Mouse (Mus musculus) fat pad, adult 2 months (tissue): Measurements from ENCODE around the gene Cd52.

Experiments used
- DNase-seq: peaks from one replicate; pipeline ENCODE4 v3.0.0-alpha.2; 2011; ENCODE audit warnings: low read depth, low spot score; ENCODE audit errors: extremely low read depth

Cd52 gene

GRCm38 (mm10) chr4:134058166-134058715 is 36.6 kb downstream of the Cd52 start:
- no peak for DNase-seq

DNA sequence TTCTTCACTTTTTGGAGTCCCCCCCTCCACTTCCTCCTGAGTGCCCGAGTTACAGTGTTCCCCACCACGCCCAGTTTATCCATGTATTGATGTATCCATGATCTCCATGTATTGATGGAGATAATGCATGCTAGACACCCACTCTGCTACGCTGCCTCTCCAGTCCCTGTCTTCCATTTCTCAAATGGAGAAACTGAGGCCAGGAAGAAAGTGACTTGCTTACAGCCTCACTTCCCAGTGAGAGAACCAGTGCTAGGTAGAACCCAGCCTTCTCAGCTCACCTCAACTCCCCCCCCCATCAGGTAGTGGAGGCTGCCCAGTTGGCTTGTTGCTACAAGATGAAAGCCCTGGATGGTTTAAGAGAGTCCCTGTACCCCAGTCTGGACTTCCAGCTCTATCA is 41.3 kb downstream of the Cd52 start, which contains the start of gene Zfp683:
Gene Zfp683, plus strand, starts transcription at position 301 of the 400 bp plus-strand sequence.
- DNase-seq, result no peak

- DNase-seq, result no peak
Measured at GRCm38 (mm10) chr4:134052560-134052959, 42.3 kb downstream of the Cd52 start.

GRCm38 (mm10) chr4:134051912-134052311 is 43.0 kb downstream of the Cd52 start:
- DNase-seq, result peak; percentile 77

DNA sequence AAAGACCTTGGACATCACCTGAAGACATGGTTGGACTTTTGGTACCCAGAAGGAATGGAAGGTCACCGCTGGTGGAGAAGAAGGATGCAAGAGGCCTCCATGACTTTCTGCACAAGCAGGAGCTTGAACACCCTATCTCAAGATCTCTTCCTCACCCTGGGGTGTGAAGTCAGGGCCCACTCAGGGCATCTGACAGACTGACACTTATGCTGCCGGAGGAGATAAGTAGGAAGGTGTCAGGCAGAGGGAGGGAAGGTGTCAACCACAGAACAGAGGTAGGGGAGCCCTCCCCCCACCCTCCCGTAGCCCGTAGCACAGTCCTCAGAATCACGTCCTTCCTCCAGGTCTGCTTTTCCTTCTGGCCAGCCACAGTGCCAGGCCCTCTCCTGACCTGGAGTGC is 47.2 kb downstream of the Cd52 start:
- DNase-seq, result no peak

- DNase-seq, result no peak
Measured at GRCm38 (mm10) chr4:134043041-134043440, 51.8 kb downstream of the Cd52 start.

DNA sequence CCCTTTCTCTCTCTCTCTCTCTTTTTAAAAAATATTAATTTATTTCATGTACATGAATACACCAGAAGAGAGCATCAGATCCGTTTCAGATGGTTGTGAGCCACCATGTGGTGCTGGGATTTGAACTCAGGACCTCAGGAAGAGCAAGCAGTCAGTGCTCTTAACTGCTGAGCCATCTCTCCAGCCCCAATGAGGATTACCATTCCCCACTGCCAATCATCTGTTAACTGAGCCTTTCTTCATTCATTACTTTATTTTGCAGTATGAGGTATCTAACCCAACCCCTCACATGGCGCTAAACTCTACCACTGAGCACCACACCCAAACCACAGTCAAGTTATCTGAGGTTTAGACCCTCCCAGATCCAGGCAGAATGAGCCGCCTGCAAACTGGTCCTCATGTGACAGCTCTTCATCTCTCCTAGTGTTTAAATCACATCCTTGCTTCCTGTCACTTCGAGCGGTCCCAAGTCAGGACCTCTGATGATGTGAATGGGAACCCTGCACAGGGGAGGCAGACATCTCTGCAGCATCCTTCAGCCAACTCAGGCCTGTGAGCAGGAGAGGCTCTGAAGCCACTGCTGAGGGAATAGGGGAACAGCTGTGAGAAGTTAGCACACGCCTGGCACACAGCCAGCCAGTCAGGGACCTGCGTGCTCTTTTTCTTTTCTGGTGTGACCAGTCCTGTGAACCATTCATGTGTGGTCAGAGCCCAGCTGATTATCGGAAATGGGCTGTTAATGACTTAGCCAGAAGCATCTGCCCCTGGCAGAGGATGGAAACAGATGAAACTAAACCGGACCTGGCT is 53.4 kb downstream of the Cd52 start:
- DNase-seq, result no peak

DNA sequence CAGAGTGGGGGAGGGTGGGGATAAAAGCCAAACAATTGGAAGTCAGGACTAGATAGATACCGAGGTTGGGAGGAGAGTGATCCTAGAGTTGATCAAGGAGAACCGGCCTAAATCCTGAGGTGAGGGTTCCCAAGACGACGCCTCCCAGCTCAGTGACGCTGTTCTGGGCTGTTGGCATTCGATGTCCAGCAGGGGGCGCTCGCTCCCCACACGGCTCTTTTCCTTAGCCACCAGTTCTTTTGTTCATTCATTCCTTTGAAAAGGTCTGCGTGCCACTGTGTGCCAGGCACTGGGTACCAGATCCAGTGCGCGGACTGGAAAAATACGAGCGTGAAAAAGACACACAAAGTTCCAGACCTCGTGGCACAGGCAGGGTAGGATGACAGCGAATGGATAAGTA is 58.9 kb downstream of the Cd52 start:
- no peak for DNase-seq
